Mouse (Mus musculus): ENCODE measurements around the gene Igsf3.

GRCm38 (mm10) chr3:101328617-101329016, 48.3 kb upstream of the Igsf3 start:
- TF ChIP-seq CTCF (IDR thresholded peaks at IDR 0.05; ENCODE audit: borderline replicate concordance, insufficient read depth, low read length) (no peak), POLR2A (IDR thresholded peaks at IDR 0.05; ENCODE audit: low read depth, low read length) (no peak)
